Mouse (Mus musculus): ENCODE measurements at regions not wholly inside any gene's neighbourhood (a gene's known extent, or its start where the extent isn't known, plus 50 kb on each side); places are given as distances from the start of the nearest gene placed in this dataset.
"Not testable (repeated sequence)": the region's sequence is repeated elsewhere in the genome, so short reads cannot be mapped to it uniquely, and the experiment has no call there.

DNA sequence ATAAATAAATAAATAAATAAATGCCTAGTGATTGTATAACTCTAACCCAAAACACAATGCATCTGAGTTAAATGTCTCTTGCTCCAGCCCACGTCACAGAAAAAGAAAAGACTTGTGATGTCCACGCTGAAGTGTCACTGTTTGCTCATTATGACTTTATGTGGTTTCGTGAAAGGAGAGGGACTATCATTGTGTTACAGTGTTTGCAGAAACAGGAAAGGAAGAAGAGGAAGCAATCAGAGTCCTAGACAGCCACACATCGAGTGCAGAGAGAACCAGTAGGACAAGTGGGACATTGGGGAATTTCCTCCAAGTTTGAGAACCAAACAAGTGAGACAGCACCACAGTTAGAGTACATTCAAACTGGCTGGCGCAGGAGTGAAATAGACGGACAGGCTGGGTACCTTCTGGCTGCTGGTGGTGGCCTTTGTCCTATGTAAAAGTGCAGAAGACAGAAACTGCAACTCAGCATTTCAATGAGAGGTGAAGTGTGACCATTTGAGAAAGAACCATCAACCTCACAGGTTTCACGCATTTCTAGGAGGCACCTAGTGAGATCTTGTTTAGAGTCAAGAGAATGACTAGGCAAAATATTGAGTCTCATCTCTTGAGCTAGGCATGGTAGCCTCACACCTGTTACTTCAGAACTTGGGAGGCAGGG is 59.6 kb downstream of the Fasl start:
- no peak for DNase-seq (ENCODE audit: low spot score in 2 of 2)

DNA sequence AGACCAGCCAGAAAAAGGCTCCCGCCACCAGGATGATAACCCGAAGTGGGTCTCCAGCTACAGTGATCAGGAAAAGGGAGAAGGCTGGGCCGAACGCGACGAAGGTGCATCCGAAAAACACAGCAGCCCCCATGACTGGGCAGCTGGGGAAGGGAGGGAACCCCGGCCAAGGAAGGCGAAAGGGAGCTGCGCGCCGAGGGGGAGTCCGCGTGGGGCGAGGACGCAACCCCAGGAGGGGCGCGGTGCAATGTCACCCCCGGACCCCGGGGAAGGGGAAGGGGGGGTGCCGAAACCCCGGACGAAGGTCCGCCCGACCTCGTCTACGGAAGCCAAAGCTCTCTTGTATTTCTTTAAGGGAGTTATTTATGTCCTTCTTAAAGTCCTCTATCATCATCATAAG is 60.9 kb downstream of the Fasl start:
- not testable (repeated sequence) for DNase-seq (ENCODE audit: low spot score in 2 of 2)

DNA sequence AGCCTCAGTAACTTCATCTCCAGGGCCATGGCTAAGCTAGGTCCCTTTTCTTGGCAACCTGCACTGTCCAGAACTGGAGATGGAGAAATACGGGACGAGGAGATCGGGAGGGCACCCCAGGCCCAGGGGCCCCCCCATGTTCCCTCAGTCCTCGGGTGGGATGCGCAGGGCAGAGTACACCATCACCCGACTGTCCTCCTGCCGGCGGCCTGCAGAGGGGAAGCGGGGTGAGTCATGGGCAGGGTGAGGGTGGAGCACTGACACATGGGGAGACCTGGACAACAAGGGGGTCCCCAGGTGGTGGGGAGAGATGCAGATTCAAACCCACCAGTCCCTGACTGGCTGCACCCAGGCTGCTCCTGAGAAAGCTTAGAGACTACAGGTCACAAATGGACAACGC is 62.2 kb downstream of the Fasl start:
- DNase-seq (ENCODE audit: low spot score in 2 of 2): not testable (repeated sequence)

DNA sequence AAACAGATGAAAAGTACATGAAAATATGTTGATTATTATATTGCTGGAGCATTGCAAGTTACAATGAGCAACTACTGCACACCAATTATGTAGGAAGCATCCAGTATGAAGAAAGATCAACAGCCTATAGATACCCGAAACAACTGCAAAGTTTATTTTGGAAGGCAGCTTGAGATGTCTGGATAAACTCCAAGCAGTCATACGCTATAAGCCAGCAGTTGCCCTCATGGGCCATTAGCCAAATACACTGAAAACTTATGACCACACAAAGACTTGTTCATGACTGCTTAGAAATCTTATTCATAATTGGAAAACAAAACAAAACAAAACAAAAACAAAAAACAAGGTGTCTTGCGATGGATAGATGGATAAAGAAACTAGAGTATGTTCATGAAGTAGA is 68.4 kb downstream of the Fasl start:
- DNase-seq (ENCODE audit: low spot score in 2 of 2): no peak

DNA sequence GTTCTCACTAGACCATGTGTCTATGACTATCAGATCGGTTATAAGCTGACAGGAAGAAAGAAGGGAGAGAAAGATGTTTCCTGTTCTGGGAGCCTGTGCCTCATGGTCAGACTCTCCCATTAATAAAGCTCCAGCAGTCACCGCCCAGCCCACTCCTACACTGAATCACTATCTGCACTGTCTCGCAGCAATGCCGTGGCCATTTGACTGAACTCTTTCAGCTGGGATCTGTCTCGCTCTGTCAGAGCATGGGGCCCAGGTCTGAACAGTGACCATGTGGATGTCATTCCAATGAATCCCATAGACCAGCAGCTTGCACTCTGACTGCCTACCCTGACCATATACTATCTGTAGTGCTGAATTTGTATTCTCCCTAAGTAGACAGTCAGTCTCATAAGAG is 70.0 kb downstream of the Fasl start:
- no peak for DNase-seq (ENCODE audit: low spot score in 2 of 2)

DNA sequence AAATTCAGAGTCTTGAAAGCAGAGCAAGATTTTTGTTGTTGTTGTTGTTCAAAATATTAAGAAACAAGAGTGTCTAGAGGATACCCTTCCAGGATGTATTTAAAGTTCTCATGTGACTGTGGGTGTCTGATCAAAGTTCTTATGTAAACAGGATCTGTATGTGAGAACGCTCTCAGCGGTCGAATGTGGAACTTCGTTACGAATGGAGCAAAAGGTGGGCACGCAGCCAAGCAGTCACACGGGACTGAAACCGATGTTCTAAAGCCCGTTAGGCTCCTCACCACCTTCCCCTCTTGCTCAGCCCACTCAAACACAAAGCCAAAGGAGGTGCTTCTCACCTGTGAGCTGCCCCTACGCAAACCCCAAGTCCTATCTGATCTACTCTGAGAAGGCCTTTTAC is 75.4 kb downstream of the Fasl start:
- DNase-seq (ENCODE audit: low spot score in 2 of 2): peak; percentile 49 to 63

DNA sequence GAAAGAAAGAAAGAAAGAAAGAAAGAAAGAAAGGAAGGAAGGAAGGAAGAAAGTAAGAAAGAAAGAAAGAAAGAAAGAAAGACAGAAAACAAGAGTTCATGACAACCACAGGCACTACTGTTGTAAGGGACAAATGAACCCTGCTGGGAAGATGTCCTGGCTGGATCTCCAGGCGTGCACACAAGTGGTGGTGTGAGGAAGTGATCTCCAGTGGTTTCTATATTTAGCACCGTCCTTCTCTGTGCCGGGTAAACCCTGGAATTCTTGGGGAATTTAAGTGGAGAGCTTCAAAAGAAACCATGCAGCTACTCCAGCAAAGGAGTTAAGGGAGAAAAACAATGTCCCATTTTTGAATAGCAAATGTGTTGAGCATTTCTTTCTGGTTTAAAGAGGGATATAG is 76.0 kb downstream of the Fasl start:
- no peak for DNase-seq (ENCODE audit: low spot score in 2 of 2)

DNA sequence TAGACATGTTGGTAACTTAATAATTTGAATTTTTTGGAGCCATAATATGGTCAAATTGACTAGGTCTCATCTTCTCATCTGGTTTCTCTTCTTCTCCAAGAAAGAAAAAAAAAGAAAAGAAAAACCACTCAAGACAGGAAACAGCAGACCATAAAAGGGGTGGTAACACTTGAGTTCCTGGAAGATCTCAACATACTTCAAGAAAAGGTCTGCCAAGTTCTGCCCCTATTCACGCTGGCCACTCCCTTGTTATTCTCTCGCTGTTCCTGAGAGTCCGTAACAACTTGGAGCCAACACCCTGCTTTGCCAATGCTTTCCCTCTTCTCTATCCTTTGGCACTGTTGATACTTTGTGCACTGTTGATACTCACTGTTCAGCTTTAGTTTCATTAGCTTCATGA is 81.2 kb downstream of the Fasl start:
- no peak for DNase-seq (ENCODE audit: low spot score in 2 of 2)

DNA sequence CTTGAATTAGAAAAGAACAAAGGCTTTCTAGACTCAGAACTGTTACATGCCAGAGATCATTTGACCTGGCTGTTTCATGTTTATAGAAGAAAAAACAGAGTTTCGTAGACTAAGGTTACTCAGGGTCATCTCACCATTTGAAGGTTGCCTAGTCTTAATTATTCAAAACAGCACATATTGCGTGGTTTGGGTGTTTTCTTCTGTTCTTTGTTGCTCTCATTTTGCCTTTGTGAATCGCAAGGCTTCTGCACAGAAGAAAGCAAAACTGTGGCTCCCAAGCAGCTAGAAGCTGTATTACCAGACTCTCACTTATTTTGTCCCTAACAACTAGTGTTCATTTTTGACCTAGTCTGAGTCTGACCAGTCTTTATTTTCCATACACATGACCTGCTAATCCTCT is 83.3 kb downstream of the Fasl start:
- no peak for DNase-seq (ENCODE audit: low spot score in 2 of 2)

DNA sequence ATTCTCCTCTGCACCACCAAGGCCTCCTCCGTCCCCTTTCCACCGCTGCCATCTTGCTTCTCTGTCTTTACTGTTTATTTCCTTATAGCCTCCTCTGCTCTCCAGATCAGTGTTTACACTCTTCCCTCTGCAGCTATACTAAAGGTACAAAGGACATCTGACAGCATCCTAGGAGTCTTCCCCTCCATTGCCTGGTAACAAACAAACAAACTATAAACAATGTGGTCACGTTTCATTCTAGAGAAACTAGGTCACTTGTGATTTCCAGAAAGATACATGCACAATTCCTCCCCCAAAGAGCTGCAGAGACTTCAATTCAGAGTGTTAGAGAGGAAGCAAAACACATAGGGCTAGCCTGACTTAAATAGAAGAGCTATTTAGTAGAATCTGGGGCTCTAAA is 83.8 kb downstream of the Fasl start:
- DNase-seq (ENCODE audit: low spot score in 2 of 2): no peak

DNA sequence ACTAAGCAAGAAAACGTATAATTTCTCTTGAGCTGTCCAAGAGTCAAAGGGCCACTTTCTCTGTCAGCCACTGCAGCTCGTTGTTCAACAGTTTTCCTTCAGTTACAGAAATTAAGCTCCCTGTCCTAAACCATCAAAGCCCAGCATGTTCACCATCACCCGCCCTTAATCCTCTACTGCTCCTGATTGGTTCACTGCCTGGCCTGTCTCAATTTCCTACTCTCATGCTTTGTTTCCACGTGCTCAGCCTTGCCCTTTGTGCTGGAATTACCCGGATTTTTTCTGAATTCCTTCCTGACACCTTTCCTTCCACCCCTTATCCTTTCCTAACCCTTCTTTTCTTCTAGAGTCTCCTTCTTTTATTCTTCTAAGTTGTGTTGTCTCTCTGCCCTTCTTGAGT is 92.4 kb downstream of the Fasl start:
- no peak for DNase-seq (ENCODE audit: low spot score in 2 of 2)

DNA sequence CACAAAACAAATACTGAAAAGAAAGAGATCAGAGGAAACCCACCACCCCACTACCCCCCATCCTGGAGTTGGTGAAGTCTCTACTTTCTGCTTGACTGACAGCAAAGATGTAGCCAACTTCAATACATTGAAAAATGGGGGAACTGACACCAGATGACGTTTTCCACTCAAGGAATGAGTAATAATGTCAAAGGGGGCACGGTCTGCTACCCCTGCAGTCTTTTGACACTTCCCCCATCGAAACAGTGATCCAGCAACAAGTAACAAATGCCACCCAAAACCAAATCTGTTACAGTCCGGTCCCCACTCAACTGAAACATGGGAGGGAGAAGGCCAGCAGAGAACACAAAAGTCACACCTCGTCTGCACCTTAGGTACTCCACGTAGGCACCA is 94.5 kb downstream of the Fasl start:
- DNase-seq (ENCODE audit: low spot score in 2 of 2): no peak

DNA sequence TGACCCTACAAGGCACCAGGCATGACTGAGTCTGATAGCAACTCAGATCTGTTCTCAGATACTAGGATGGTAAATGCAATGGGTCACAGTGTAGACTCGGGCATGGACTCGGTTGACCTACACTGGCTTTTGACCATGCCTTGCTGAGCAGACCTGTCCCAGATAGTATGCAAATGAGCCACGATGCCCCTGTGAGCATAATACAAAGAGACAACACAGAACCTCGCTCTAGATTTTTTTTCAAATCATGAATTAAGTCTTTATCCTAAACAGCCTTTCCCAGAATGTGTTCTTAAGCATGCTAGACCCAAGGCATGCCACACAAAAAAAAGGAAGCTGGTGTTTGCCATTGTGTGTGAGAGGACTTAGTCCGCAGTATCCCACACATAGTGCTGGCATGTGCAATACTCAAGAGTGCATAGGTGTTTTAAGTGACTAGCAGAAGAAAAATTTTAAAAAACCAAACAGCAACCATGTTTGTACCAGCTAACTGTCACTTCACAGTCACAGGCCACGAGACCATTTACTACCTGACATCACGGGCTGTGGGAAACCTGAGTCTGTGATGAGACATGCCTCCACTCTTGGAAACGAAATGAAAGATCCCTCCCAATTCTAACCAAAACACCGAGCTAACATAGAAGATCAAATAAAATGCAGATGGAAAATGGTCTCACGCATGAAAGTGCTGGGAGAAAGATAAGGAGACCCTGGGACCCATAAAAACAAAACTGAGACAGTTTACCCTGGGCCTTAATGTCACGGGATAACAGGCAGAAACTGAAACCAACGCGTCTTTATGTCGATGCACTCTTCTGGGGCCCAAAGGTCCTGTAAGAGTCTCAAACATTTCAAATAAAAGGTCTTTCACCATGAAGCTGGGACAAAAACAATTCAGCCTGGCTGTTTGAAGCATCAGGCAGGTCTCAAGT is 95.2 kb downstream of the Fasl start:
- DNase-seq (ENCODE audit: low spot score in 2 of 2): no peak

DNA sequence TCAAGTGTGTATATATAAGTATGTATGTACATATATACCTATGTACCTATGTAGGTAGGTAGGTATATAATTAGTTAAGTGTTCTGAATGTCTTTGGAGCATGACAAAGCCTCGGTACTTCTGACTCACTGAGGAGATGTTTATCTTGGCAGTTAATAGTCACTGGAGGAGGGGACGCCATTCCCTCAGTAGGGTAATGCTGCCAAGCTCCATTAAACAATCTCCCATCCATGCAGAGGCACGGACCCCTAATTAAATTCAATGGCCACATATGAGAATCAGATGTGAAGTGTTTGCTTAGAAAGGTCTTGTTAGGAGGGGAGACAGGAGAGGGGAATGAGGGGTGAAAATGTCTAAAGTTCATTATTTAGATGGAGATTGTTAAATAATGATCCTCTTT is 99.3 kb downstream of the Fasl start:
- DNase-seq (ENCODE audit: low spot score in 2 of 2): no peak

DNA sequence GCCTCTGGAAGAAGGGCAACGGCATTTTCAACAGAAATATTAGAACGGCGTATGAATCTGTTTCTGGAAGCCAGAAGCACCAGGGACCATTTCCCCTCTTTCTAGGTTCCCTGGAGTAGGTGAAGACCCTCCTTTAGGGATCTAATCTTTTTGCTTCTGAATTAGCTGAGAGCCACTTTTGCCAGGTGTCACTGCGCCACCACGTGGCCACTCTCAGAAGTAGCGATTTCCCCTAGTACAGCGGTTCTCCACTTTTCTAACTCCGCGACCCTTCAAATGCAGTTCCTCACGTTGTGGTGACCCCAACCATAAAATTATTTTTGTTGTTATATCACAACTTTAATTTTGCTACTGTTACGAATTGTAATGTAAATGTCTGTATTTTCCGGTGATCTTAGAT is 100.7 kb downstream of the Fasl start:
- DNase-seq (ENCODE audit: low spot score in 2 of 2): peak; percentile 62 to 65

DNA sequence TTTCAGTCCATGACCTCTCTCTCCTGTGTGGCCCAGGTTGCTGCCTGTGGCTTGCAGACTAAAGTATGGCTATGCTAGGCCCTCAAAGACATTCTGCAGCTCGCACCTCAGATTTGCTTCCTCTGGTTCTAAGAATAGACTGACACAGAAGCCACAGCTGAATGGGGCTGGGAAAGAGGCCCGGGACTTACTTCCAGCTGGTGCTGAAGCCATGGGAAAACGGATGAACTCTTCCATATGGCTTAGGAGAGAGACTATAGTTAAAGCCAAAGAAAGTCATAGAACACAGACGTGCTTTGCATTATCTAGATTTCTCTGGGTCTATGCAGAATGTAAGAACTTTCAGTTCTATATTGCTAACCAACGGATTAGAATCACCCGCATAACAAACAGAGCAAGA is 107.7 kb downstream of the Fasl start:
- DNase-seq (ENCODE audit: low spot score in 2 of 2): no peak

DNA sequence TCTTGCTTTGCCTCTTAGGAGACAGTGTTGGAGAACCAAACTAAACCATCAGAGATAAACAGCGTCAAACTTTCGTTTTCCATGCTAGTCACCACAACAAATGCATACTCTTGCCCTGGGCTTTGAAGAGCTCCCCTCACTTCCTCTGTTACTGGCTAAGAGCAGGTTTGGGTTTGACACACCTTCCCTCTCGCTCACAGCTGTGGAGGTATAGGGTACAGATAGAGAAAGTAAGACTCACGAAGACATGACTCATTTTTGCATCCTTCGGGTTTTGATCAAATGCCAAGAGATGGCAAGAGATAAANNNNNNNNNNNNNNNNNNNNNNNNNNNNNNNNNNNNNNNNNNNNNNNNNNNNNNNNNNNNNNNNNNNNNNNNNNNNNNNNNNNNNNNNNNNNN is 117.4 kb downstream of the Fasl start:
- DNase-seq (ENCODE audit: low spot score in 2 of 2): no peak

DNA sequence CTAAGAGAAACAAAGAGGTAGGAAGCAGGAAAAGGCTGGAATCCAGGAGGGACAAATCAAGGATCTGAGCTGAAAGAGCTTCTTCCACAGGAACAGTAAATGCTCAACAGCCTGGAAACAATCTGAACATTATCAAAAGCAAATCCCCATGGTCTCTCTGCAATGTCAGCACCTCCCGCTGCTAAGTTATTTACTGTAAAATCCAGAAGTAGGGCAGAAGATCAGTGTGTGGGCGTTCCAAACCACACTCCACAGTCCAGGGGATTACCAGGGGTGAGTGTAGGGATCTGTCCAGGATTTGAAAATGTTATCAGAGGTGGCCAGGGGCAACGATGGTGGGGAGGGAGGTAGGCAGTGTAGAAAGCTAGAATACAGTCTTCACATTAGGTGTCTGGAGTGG is 124.0 kb downstream of the Fasl start:
- DNase-seq (ENCODE audit: low spot score in 2 of 2): no peak

DNA sequence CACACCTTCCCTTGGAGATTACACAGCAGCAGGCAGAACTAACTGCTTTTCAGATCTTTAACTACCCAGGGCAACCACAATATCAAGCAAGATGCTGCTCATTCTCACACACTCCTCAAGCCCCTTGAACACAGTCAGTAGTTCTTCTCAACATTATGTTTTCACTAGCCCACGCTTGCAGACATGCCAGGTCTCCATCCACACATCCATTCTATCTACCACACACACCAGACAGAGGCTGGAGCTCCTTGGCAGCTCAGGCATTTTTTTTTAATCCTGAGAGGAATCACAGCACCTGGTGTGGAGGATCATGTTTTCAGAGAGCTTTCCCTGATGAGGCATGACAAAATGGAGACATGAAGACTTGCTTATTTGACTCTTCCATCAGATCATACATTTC is 124.9 kb downstream of the Fasl start:
- peak in 1 of 2 experiments; percentile 28 for DNase-seq (ENCODE audit: low spot score in 2 of 2)

DNA sequence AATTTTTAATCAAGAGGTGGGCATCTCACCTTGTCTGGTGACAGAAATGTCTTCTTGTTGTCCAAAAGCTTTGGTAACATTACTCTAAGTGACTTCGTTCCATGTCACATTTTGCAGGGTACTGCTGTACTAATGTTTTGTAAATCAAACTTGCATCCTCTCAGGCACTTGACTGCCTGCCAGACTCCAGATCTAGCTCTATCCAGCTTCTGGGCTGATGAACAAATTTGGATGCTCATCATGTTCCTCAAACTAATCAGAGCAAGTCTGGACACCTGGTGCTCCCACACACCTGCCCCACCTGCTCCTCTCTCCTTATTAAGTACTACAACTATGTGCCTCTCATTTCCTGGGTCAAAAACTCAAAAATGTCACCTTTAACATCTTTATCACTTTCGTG is 126.1 kb downstream of the Fasl start:
- DNase-seq (ENCODE audit: low spot score in 2 of 2): no peak

DNA sequence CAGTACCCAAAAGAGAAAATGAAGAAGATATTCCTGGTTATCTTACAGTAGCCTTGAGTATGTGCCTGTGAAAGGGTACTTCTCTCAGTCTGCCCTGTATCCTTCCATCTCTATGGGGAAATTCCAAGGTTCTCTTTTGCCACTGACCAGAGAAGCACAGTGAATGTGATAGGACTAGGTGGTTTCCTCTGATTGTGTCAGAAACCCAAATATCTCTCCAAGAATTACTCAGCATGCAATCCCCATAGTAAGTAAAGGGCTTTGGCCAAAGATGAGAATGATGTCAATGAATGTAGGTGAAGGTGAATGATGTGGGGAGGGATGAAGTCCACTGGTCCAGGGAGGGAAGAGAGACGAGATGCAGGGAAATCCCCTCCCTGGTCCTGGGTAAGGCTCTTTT is 130.8 kb downstream of the Fasl start:
- DNase-seq (ENCODE audit: low spot score in 2 of 2): no peak

DNA sequence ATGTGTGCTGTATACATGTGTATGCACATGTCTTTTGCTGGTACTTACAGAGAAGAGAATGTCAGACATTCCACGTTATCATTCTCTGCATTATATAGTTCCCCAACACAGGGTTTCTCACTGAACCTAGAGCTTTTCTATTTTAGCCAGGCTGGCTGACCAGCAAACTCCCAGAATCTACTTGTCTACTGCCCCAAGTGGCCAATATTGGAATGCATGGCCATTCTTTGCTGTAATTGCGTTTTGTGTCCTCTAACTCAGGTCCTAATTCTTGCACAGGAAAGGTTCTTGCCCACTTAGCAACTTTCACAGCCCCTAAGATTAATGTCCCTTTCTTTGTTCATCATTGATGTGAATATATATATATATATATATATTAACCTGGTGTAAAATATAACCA is 138.9 kb downstream of the Fasl start:
- DNase-seq (ENCODE audit: low spot score in 2 of 2): no peak

DNA sequence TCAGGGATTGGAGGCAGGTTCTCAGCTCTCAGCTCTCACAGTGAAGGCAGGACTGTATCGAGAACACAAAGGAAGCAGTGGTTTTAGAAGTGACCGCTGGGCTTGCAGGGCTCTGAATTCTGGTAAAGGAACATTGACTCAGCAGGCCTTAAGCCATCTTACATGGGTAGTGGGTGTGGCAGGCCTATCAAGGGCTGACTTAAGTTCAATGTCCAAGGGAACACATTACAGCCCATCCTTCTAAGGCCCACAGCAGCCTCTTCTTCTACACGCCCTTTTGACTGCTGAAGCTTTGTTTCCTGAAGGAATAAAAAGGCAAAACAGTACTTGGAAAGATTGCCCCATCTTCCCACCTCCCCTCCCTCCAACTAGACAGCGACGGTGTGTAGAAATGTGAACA is 137.6 kb downstream of the Tnfsf18 start:
- no peak for DNase-seq (ENCODE audit: low spot score in 2 of 2)
